Mouse (Mus musculus) embryonic facial prominence, embryonic 13.5 days (tissue): Measurements from ENCODE around the gene Zfp11. TPM values are rescaled to one million over a fixed set of nuclear protein-coding genes. Genes with fewer than 3 reads are reported as not detected.
"Not testable (repeated sequence)": the region's sequence is repeated elsewhere in the genome, so short reads cannot be mapped to it uniquely, and the experiment has no call there.

Experiments used
- ATAC-seq: fragments of 200-750 bp; cut with Nextera tagmentation; 2 replicates; pipeline ENCODE4 v1.8.0; 2017; ENCODE audit warnings: low read depth; ENCODE audit not compliant: insufficient number of reproducible peaks, insufficient read depth, low FRiP score, low TSS enrichment
- H3K27ac ChIP-seq: fragments of 300-500 bp; sonication (generic); 2 replicates; pipeline ENCODE4 v1.5.1; 2015; ENCODE audit warnings: moderate library complexity, mild to moderate bottlenecking, inconsistent platforms
- H3K27me3 ChIP-seq: fragments of 300-500 bp; sonication (generic); 2 replicates; pipeline ENCODE4 v1.6.1; 2015; ENCODE audit warnings: mild to moderate bottlenecking, inconsistent platforms
- H3K36me3 ChIP-seq: fragments of 300-500 bp; sonication (generic); 2 replicates; pipeline ENCODE4 v1.6.1; 2015; ENCODE audit warnings: mild to moderate bottlenecking, inconsistent platforms
- H3K4me1 ChIP-seq: fragments of 300-500 bp; sonication (generic); 2 replicates; pipeline ENCODE4 v1.6.1; 2015; ENCODE audit warnings: inconsistent platforms
- H3K4me2 ChIP-seq: fragments of 300-500 bp; sonication (generic); 2 replicates; pipeline ENCODE4 v1.6.1; 2015; ENCODE audit warnings: moderate library complexity, mild to moderate bottlenecking, inconsistent platforms
- H3K4me3 ChIP-seq: fragments of 300-500 bp; sonication (generic); 2 replicates; pipeline ENCODE4 v1.5.1; 2015; ENCODE audit warnings: mild to moderate bottlenecking, inconsistent platforms
- H3K9ac ChIP-seq: fragments of 300-500 bp; sonication (generic); 2 replicates; pipeline ENCODE4 v1.6.1; 2015; ENCODE audit warnings: mild to moderate bottlenecking, inconsistent platforms
- H3K9me3 ChIP-seq: fragments of 300-500 bp; sonication (generic); 2 replicates; pipeline ENCODE4 v1.6.1; 2016; ENCODE audit warnings: inconsistent platforms
- WGBS: fragments of 180-500 bp; shearing (Covaris S2); methylation state at CpG from one replicate; pipeline ENCODE4 v1.1.7; 2015; ENCODE audit warnings: mixed read lengths; 5-methylcytosine and 5-hydroxymethylcytosine counted together
- polyA plus RNA-seq: library from polyadenylated mRNA; unstranded; fragments of >200 nt; fragmentation: Nextera tagmentation; extraction: Ambion mirVana; gene quantifications from 2 replicates; pipeline ENCODE4 v1.2.1, GENCODE M21; 2015

The Zfp11 gene
- polyA plus RNA-seq: 6.0 and 7.5 TPM in 2 replicates

DNA sequence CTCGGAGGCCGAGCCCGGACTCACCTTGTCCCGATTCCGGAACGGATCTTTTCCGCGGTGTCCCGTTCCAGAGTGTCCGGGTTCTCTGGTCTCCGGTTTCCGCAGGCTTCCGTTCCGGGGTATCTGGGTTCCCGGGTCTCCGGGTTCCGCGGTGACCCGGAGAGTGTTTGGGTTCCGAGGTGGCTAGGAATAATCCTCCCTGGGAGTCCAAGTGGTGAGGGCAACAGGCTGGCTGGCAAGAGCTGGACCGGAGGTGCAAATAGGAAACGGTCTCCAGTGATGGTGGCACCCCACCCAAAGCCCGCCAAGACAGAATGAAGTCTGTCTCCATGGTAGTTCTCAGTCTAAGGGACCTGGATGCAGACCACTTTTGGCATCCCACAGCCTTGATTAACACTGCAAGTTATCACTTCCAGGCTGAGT is at the start of gene Zfp11:
Zfp11 (minus strand) TSS at position 64 of the 423 bp plus-strand sequence.
- peak; percentile 64; the same call in 1 of the 2 replicates for ATAC-seq
- Histone ChIP-seq H3K4me1 (peaks cover 9% of the 10 kb centered on the region), H3K27me3 (no peaks in the 10 kb centered on the region), H3K4me2 (peak within 1 kb of the TSS; percentile 79), H3K4me3 (peak within 1 kb of the TSS; percentile 82), H3K27ac (peak within 1 kb of the TSS; percentile 57; the same call in 1 of the 2 replicates), H3K36me3 (no peaks in the 10 kb centered on the region), H3K9ac (peak within 1 kb of the TSS; percentile 95), H3K9me3 (peaks cover 5% of the 10 kb centered on the region; the same call in 1 of the 2 replicates)
- WGBS: under 1% methylated on average over 23 of the region's 23 CpGs

DNA sequence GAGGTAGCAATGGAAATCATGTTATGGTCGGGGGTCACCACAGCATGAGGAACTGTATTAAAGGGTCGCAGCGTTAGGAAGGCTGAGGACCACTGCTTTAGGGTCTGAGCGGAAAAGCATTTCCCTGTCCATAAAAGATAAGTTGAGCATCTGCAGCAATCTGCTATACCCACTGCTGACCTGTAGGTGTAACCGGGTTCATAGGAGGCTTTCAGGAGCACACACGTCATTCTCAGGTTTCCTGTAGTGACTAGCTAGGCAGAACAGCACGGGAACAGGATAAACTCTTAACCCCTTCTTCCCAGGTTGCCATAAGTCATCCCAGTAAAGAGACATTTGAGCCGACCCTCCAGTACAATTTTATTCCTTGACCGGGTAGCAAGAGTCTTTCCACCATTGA is 47.1 kb upstream of the Zfp11 start:
- Histone ChIP-seq H3K9ac (no peak overlapping the region), H3K4me3 (no peak overlapping the region), H3K27ac (no peak overlapping the region), H3K4me2 (no peak overlapping the region), H3K27me3 (peaks cover 6% of the 10 kb centered on the region; the same call in 1 of the 2 replicates), H3K9me3 (no peaks in the 10 kb centered on the region), H3K4me1 (peaks cover 8% of the 10 kb centered on the region), H3K36me3 (peaks cover 39% of the 10 kb centered on the region)
- ATAC-seq: no peak
- WGBS: 79% methylated on average over 9 of the region's 9 CpGs

DNA sequence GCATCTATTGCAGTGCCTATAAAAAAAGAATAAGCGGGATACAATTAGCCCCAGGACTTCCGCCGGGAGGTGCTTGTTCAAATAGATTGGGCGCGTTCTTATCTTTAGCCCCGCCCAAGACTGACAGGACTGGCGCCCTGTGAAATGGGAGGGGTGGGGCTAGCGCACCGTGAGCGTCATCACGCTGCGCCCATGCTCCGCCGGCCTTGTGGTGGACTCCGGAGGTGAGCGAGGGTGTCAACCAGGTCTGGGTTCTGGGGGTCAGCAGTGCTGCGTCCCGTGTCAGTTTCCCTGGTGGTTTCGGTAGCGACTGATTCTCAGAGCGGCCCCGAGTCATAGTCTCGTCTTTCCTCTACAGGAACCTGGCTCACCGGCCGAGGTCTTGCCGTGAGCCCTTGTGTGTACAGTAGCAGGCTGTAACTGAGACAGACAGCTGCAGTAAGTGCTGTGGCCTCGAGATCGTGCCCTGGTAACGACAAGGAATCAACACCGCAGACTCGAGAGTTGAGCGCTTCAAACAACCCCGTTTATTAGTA is 45.5 kb upstream of the Zfp11 start, which contains the start of gene Mrps17:
Mrps17 (plus strand) TSS at position 172 of the 536 bp plus-strand sequence.
- H3K27ac ChIP-seq: no peak within 1 kb of the TSS; the same call in 1 of the 2 replicates
- peaks cover 39% of the 10 kb centered on the region for H3K36me3 ChIP-seq
- peak within 1 kb of the TSS; percentile 89 for H3K9ac ChIP-seq
- ATAC-seq: peak; percentile 88
- peaks cover 8% of the 10 kb centered on the region for H3K4me1 ChIP-seq
- peaks cover 6% of the 10 kb centered on the region; the same call in 1 of the 2 replicates for H3K27me3 ChIP-seq
- H3K9me3 ChIP-seq: no peaks in the 10 kb centered on the region
- H3K4me3 ChIP-seq: peak within 1 kb of the TSS; percentile 85
- WGBS: under 1% methylated on average over 33 of the region's 33 CpGs
- peak within 1 kb of the TSS; percentile 85 for H3K4me2 ChIP-seq

DNA sequence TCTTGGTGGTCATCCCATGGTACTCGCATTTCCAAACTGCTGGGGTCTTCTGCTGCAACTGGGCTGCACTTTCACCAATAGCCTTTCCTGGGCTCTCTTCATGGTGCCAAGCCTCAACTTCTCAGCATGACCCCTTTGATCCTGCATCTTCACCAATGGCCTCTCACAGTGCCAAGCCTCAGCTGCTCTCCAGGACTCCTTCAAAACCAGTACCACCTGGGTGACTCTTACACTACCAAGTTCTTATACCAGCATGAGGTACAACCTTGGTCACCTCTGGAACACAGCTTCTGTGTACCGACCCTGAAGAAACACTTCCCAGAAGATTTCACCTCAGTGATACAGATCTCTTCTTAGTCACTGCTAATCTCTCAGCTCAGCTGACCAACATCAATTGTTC is 38.5 kb upstream of the Zfp11 start, which contains the start of gene Sept14:
Sept14 (minus strand) TSS at position 101 of the 400 bp plus-strand sequence.
- ATAC-seq: no peak
- no peaks in the 10 kb centered on the region for H3K4me1 ChIP-seq
- H3K27ac ChIP-seq: no peak within 1 kb of the TSS
- H3K9ac ChIP-seq: no peak within 1 kb of the TSS
- no peak within 1 kb of the TSS for H3K4me2 ChIP-seq
- peaks cover 10% of the 10 kb centered on the region for H3K27me3 ChIP-seq
- 62% methylated on average over 2 of the region's 2 CpGs for WGBS
- H3K36me3 ChIP-seq: no peaks in the 10 kb centered on the region
- H3K4me3 ChIP-seq: no peak within 1 kb of the TSS
- H3K9me3 ChIP-seq: no peaks in the 10 kb centered on the region

DNA sequence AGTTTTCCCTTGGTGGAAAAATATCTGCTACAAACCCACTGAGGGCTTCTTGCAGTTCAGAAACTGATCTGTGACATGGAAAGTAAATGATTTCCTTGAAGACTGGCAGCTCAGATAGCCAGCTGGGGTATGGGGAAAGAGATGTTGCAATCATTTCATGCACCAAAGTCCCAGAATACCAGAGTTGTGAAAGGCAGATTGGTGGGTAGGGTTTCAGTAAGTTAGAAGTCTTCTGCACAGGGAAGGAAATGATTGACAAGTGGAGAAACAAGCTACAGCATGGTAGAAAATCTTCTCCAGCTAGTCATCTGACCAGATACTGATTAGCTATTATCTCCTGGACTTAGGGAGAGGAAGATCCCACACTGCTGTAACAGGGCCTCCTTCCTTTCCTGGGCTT is 33.5 kb upstream of the Zfp11 start:
- no peak for ATAC-seq
- H3K27me3 ChIP-seq: peaks cover 18% of the 10 kb centered on the region

GRCm38 (mm10) chr5:129701706-129702105 is 31.8 kb upstream of the Zfp11 start:
- Histone ChIP-seq H3K4me2 (no peak overlapping the region), H3K4me1 (no peaks in the 10 kb centered on the region), H3K9me3 (no peaks in the 10 kb centered on the region), H3K36me3 (no peaks in the 10 kb centered on the region), H3K27me3 (peaks cover 18% of the 10 kb centered on the region), H3K9ac (no peak overlapping the region), H3K4me3 (no peak overlapping the region), H3K27ac (no peak overlapping the region)
- WGBS: 84% methylated on average over 1 of the region's 1 CpGs
- no peak for ATAC-seq

More for the DNA sequence above, 33.5 kb upstream of the Zfp11 start:
- Histone ChIP-seq H3K36me3 (no peaks in the 10 kb centered on the region), H3K4me3 (no peak overlapping the region), H3K9ac (no peak overlapping the region), H3K9me3 (no peaks in the 10 kb centered on the region), H3K4me1 (no peaks in the 10 kb centered on the region), H3K27ac (no peak overlapping the region), H3K4me2 (no peak overlapping the region)

DNA sequence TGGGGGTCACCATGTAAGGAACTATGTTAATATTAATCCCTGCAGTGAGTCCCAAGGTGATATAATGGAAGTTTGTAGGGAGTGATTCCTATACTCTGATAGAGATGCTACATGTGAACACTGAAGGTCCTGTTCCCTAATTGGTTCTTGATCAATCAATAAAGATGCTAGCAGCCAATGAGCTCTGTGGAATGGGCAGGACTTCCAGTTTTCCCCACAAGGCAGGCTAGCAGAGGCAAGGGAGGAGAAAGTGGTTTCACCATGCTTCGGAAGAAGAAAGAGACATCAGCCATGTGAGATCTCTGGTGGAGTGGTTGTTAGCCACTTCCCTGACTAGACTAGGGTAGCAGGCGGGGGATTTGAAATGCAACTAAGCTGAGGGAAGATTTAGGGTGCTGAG is 30.6 kb upstream of the Zfp11 start:
- H3K27me3 ChIP-seq: peaks cover 20% of the 10 kb centered on the region
- no peak overlapping the region for H3K9ac ChIP-seq
- H3K9me3 ChIP-seq: no peaks in the 10 kb centered on the region
- no peak overlapping the region for H3K27ac ChIP-seq
- H3K4me3 ChIP-seq: peak overlapping the region; percentile 14
- H3K4me1 ChIP-seq: no peaks in the 10 kb centered on the region
- no peak for ATAC-seq
- H3K36me3 ChIP-seq: no peaks in the 10 kb centered on the region
- peak overlapping the region; percentile 33 for H3K4me2 ChIP-seq
- WGBS: 31% methylated on average over 2 of the region's 2 CpGs

GRCm38 (mm10) chr5:129690528-129690927 is 20.6 kb upstream of the Zfp11 start:
- Histone ChIP-seq H3K4me1 (no peaks in the 10 kb centered on the region), H3K9ac (no peak overlapping the region), H3K9me3 (no peaks in the 10 kb centered on the region), H3K4me2 (no peak overlapping the region), H3K36me3 (no peaks in the 10 kb centered on the region), H3K4me3 (no peak overlapping the region), H3K27me3 (no peaks in the 10 kb centered on the region), H3K27ac (no peak overlapping the region)
- ATAC-seq: no peak
- WGBS: 55% methylated on average over 3 of the region's 3 CpGs

DNA sequence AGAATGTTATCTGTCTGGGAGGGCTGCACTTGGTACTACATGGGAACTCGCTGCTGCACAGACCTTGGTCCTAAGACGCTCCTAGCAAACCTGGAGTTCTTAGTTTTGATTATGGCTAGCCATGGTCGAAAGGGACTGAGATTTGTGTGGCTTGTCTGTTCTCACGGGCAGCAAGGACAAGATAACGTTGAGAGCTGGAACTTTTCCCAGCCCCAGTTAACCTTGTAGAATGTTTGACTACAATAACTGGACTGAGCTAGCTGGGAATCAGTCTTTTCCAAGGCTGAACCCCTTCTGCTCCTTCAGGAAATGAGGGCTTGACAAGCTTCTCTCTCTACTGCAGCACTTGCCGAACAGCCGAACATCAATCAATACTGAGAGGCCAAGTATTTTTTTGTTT is 17.7 kb upstream of the Zfp11 start:
- ATAC-seq: no peak
- Histone ChIP-seq H3K4me3 (no peak overlapping the region), H3K27ac (no peak overlapping the region), H3K9ac (no peak overlapping the region), H3K4me1 (no peaks in the 10 kb centered on the region), H3K9me3 (no peaks in the 10 kb centered on the region), H3K4me2 (no peak overlapping the region), H3K36me3 (no peaks in the 10 kb centered on the region), H3K27me3 (0 out of 2 replicates have a peak, but pooled peaks cover 2% of the 10 kb centered on the region)
- WGBS: 86% methylated on average over 7 of the region's 7 CpGs

DNA sequence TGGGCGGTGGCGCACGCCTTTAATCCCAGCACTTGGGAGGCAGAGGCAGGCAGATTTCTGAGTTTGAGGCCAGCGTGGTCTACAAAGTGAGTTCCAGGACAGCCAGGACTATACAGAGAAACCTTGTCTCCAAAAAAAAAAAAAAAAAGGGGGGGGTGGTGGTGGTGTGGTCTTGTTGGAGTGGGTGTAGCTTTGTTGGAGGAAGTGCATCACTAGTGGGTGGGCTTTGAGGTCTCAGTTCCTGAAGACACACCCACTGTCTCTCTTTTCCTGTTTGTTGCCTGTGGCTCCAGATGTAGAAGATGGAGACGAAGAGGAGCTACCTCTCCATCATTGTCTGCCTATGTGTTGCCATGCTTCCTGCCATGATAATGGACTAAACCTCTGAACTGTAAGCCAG is 15.2 kb upstream of the Zfp11 start:
- H3K4me3 ChIP-seq, H3K4me2 ChIP-seq, ATAC-seq, H3K9me3 ChIP-seq, H3K27ac ChIP-seq, H3K36me3 ChIP-seq, H3K9ac ChIP-seq, H3K27me3 ChIP-seq, H3K4me1 ChIP-seq: not testable (repeated sequence)
- 96% methylated on average over 5 of the region's 5 CpGs for WGBS

DNA sequence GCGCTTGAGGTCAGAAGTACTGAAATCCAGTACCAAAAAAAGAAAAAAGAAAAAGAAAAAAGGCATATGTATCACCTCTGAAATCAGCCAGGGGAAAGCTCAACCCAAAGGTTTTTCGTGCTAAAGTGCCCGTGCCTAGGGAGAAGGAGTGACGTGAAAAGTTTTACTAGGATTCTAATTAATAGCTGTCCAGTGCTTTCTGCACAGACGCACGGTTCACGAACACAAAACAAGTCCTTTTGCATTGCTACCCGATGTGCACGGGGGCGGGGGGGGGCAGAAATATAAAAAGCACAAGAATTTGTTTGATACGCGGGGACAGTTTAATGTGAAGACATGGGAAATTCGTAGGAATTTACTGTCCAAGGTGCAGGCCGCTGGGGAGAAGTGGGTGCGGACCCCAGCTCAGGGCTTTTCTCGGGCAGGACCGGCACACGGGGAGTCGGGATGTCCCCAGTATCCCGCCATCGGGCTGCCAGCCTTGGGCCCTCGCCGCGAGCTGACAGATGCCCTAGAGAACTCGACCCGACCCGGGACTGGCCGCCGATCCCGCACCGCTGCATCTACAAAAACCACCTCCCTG is 355 bp downstream of the Zfp11 start:
- H3K27ac ChIP-seq: peak overlapping the region; percentile 57; the same call in 1 of the 2 replicates

GRCm38 (mm10) chr5:129667851-129668250 is 2.0 kb downstream of the Zfp11 start:
- 89% methylated on average over 4 of the region's 4 CpGs for WGBS
- H3K36me3 ChIP-seq: no peaks in the 10 kb centered on the region
- no peak for ATAC-seq
- peaks cover 9% of the 10 kb centered on the region for H3K4me1 ChIP-seq
- H3K4me3 ChIP-seq: no peak overlapping the region
- no peak overlapping the region for H3K9ac ChIP-seq
- H3K4me2 ChIP-seq: no peak overlapping the region
- no peaks in the 10 kb centered on the region for H3K27me3 ChIP-seq
- H3K27ac ChIP-seq: no peak overlapping the region
- no peaks in the 10 kb centered on the region for H3K9me3 ChIP-seq

More for the DNA sequence above, 355 bp downstream of the Zfp11 start:
- WGBS: under 1% methylated on average over 31 of the region's 31 CpGs
- H3K36me3 ChIP-seq: no peaks in the 10 kb centered on the region
- H3K4me3 ChIP-seq: peak overlapping the region; percentile 82
- peaks cover 9% of the 10 kb centered on the region for H3K4me1 ChIP-seq
- peaks cover 4% of the 10 kb centered on the region; the same call in 1 of the 2 replicates for H3K9me3 ChIP-seq
- H3K4me2 ChIP-seq: peak overlapping the region; percentile 79
- peak; percentile 52; the same call in 1 of the 2 replicates for ATAC-seq
- peak overlapping the region; percentile 95 for H3K9ac ChIP-seq
- H3K27me3 ChIP-seq: no peaks in the 10 kb centered on the region
